Mouse (Mus musculus): ENCODE data around the gene Tmem170b.

The Tmem170b gene

GRCm38 (mm10) chr13:41614539-41614938, 8.8 kb downstream of the Tmem170b start:
- DNase-seq (ENCODE audit: low spot score in 2 of 2) = no peak

GRCm38 (mm10) chr13:41614982-41615381, 9.3 kb downstream of the Tmem170b start:
- no peak for DNase-seq (ENCODE audit: low spot score in 2 of 2)

- DNase-seq (ENCODE audit: low spot score in 2 of 2) = no peak
These were observed 13.8 kb downstream of the Tmem170b start for GRCm38 (mm10) chr13:41619470-41619869.

- DNase-seq (ENCODE audit: low spot score in 2 of 2) = no peak
These were observed 14.4 kb downstream of the Tmem170b start for GRCm38 (mm10) chr13:41620132-41620531.

GRCm38 (mm10) chr13:41624123-41624522, 18.4 kb downstream of the Tmem170b start:
- DNase-seq (ENCODE audit: low spot score in 2 of 2) = no peak

- no peak for DNase-seq (ENCODE audit: low spot score in 2 of 2)
These were observed 19.5 kb downstream of the Tmem170b start for GRCm38 (mm10) chr13:41625248-41625647.

GRCm38 (mm10) chr13:41627277-41627916, 21.7 kb downstream of the Tmem170b start:
- no peak for DNase-seq (ENCODE audit: low spot score in 2 of 2)

GRCm38 (mm10) chr13:41634401-41634818, 28.7 kb downstream of the Tmem170b start:
- DNase-seq (ENCODE audit: low spot score in 2 of 2) = peak; percentile 83 to 86

GRCm38 (mm10) chr13:41638083-41638482, 32.4 kb downstream of the Tmem170b start:
- no peak for DNase-seq (ENCODE audit: low spot score in 2 of 2)

GRCm38 (mm10) chr13:41642851-41643250, 37.1 kb downstream of the Tmem170b start:
- peak; percentile 59 to 82 for DNase-seq (ENCODE audit: low spot score in 2 of 2)

- DNase-seq (ENCODE audit: low spot score in 2 of 2) = no peak
These were observed 38.1 kb downstream of the Tmem170b start for GRCm38 (mm10) chr13:41643798-41644197.

GRCm38 (mm10) chr13:41644591-41645482, 39.1 kb downstream of the Tmem170b start:
- DNase-seq (ENCODE audit: low spot score in 2 of 2) = no peak

GRCm38 (mm10) chr13:41645483-41645859, 39.8 kb downstream of the Tmem170b start:
- DNase-seq (ENCODE audit: low spot score in 2 of 2) = no peak

- no peak for DNase-seq (ENCODE audit: low spot score in 2 of 2)
These were observed 42.3 kb downstream of the Tmem170b start for GRCm38 (mm10) chr13:41647976-41648375.

- no peak for DNase-seq (ENCODE audit: low spot score in 2 of 2)
These were observed 45.0 kb downstream of the Tmem170b start for GRCm38 (mm10) chr13:41650665-41651064.

GRCm38 (mm10) chr13:41653791-41654190, 48.1 kb downstream of the Tmem170b start:
- DNase-seq (ENCODE audit: low spot score in 2 of 2) = no peak

- no peak for DNase-seq (ENCODE audit: low spot score in 2 of 2)
These were observed 49.9 kb downstream of the Tmem170b start for GRCm38 (mm10) chr13:41655576-41656090.

- no peak for DNase-seq (ENCODE audit: low spot score in 2 of 2)
These were observed 54.5 kb downstream of the Tmem170b start for GRCm38 (mm10) chr13:41660052-41660793.

GRCm38 (mm10) chr13:41661116-41661515, 55.4 kb downstream of the Tmem170b start:
- DNase-seq (ENCODE audit: low spot score in 2 of 2) = no peak

- no peak for DNase-seq (ENCODE audit: low spot score in 2 of 2)
These were observed 56.8 kb downstream of the Tmem170b start for GRCm38 (mm10) chr13:41662401-41663070.

GRCm38 (mm10) chr13:41663501-41664195, 57.9 kb downstream of the Tmem170b start:
- no peak for DNase-seq (ENCODE audit: low spot score in 2 of 2)

Data from frontal cortex, postnatal 36 days (tissue).